Mouse (Mus musculus) forebrain, embryonic 10.5 days (tissue): Measurements from ENCODE around the gene Gm21093. TPM values are rescaled to one million over a fixed set of nuclear protein-coding genes. Genes with fewer than 3 reads are reported as not detected.
"Not testable (repeated sequence)": the region's sequence is repeated elsewhere in the genome, so short reads cannot be mapped to it uniquely, and the experiment has no call there.

Source experiments
- DNase-seq: peaks from one replicate; pipeline ENCODE4 v3.0.0-alpha.2; 2017; ENCODE audit warnings: low spot score; ENCODE audit errors: extremely low spot score
- H3K27ac ChIP-seq: fragments of 300-500 bp; sonication (generic); 2 replicates; pipeline ENCODE4 v1.5.1; 2016; ENCODE audit warnings: mild to moderate bottlenecking
- H3K27me3 ChIP-seq: fragments of 300-500 bp; sonication (generic); 2 replicates; pipeline ENCODE4 v1.6.1; 2016; ENCODE audit warnings: mild to moderate bottlenecking; ENCODE audit not compliant: poor library complexity, severe bottlenecking
- H3K36me3 ChIP-seq: fragments of 300-500 bp; sonication (generic); replicated peaks from 2 replicates; pipeline ENCODE4 v1.6.1; 2016; ENCODE audit warnings: mild to moderate bottlenecking, moderate library complexity
- H3K4me1 ChIP-seq: fragments of 300-500 bp; sonication (generic); 2 replicates; pipeline ENCODE4 v1.6.1; 2016
- H3K4me3 ChIP-seq: fragments of 300-500 bp; sonication (generic); 2 replicates; pipeline ENCODE4 v1.5.1; 2016; ENCODE audit warnings: mild to moderate bottlenecking, moderate library complexity
- H3K9me3 ChIP-seq: fragments of 300-500 bp; sonication (generic); 2 replicates; pipeline ENCODE4 v1.6.1; 2016; ENCODE audit warnings: mild to moderate bottlenecking, moderate library complexity
- WGBS: fragments of 180-500 bp; shearing (Covaris S2); methylation state at CpG from one replicate; pipeline ENCODE4 v1.1.7; 2016; 5-methylcytosine and 5-hydroxymethylcytosine counted together
- polyA plus RNA-seq: library from polyadenylated mRNA; unstranded; fragments of >200 nt; fragmentation: Nextera tagmentation; extraction: Ambion mirVana; gene quantifications from 2 replicates; pipeline ENCODE4 v1.2.1, GENCODE M21; 2016

Gm21093 gene
- polyA plus RNA-seq: 0.19 TPM in 1 of 2 replicates, not detected in the other

DNA sequence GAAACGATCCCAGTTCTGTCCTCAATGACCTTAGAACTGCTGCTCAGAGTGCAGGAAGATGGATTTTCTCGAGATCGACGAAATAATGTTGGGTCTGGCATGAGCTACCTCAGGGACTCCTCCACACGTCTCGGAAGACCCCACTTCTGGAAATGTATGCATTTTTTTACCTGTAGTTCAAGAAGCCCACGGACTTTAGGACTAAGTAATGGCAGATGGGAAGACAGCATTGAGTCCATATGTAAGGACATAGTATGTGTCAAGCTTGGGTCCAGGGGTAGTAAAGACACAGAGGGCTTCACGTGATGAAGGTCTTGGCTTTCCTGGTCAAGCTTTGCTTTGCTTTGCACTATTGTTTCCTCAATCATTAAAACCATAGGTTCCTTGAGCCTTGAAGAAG is at the start of gene Gm21093:
TSS of gene Gm21093 (minus strand) at position 101 of the 400 bp plus-strand sequence.
- not testable (repeated sequence) for H3K27ac ChIP-seq, H3K36me3 ChIP-seq, H3K9me3 ChIP-seq, DNase-seq, H3K4me1 ChIP-seq, H3K4me3 ChIP-seq, H3K27me3 ChIP-seq
- no CpG with 5 or more reads among the region's 8 CpGs for WGBS

Other genes starting within 250 kb of the Gm21093 start
- not detected in 2 replicates for gene Gm21541, start 131.1 kb downstream of the Gm21093 start, polyA plus RNA-seq
- 1.6 and 2.3 TPM in 2 replicates for gene Gm20878, start 93.2 kb downstream of the Gm21093 start, polyA plus RNA-seq
- gene Fam205a4, start 68.7 kb downstream of the Gm21093 start, polyA plus RNA-seq: not detected in 2 replicates
- not detected in 2 replicates for gene Gm3893, start 56.5 kb upstream of the Gm21093 start, polyA plus RNA-seq
- 0.24 TPM in 1 of 2 replicates, not detected in the other for gene Gm13304, start 80.1 kb upstream of the Gm21093 start, polyA plus RNA-seq
- gene Gm13306, start 118.7 kb upstream of the Gm21093 start, polyA plus RNA-seq: not detected in 2 replicates
- not detected in 2 replicates for gene Gm13305, start 133.9 kb upstream of the Gm21093 start, polyA plus RNA-seq
- gene Gm10600, start 205.9 kb upstream of the Gm21093 start, polyA plus RNA-seq: not detected in 2 replicates
- gene Ccl21b, start 221.0 kb upstream of the Gm21093 start, polyA plus RNA-seq: not detected in 2 replicates